ENCODE assay signal across 8 mouse cellular contexts in the genomic region with DNA sequence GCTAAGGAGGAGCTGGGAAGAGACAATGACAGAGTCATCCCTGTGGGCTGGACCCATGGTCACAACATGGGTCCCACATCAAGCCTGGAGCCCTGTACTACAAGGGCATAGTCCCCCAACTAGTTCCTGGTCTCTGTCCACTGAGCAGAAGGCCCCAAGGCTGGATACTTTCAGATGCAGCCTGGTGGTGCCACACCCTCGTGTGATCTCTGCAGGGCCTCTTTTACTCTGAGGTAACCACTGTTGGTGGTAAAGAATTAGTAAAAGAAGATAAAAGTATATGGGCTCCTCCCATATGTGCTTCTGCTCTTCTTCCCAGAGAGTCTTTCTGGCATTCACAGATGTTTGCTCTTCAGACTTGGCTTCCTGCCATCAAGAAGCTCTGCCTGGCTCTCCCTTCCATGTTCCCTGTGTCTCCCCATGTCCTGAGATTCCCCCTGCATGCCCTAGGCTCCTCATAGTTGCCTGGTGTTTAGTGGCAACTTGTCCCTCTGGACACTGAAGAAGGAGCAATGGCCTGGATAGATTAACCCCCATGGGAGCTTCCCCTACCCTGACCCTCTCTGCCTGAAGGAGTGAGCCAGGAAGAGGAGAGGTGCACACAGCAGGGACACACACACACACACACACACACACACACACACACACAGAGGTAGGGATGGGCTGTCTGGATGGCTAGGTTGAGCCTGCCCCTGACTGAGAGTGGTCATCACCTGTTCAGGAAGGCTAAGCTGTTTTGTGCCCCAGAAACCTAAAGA. TPM values are rescaled to one million over a fixed set of nuclear protein-coding genes. Genes with fewer than 3 reads are reported as not detected.
A peak's percentile ranks its signal among the peaks of the same experiment; 100 is the strongest.
DNase-seq lines count a peak whose midpoint lies in the region; ATAC-seq lines count a peak whose summit lies in the region.

No protein-coding gene starts in this region.

- no peak overlapping the region for H3K9ac ChIP-seq in forebrain, embryonic 15.5 days (replicated peaks)
- no peak overlapping the region for H3K9ac ChIP-seq in forebrain, embryonic 12.5 days
- no peak overlapping the region for H3K9ac ChIP-seq in midbrain, embryonic 13.5 days (replicated peaks)
- no peak overlapping the region for H3K9ac ChIP-seq in midbrain, embryonic 15.5 days
- peak overlapping the region; percentile 46; the same call in 1 of the 2 replicates for H3K9ac ChIP-seq in intestine, embryonic 16.5 days (ENCODE audit: low read depth, low read length)

- H3K4me2 ChIP-seq in forebrain, embryonic 15.5 days (replicated peaks), result no peak overlapping the region
- H3K4me2 ChIP-seq in forebrain, embryonic 12.5 days, result no peak overlapping the region
- H3K4me2 ChIP-seq in midbrain, embryonic 13.5 days (replicated peaks), result no peak overlapping the region
- H3K4me2 ChIP-seq in midbrain, embryonic 15.5 days, result no peak overlapping the region
- H3K4me2 ChIP-seq in intestine, embryonic 16.5 days (ENCODE audit: low read depth, low read length), result no peak overlapping the region

- peak; percentile 33; the same call in 1 of the 2 replicates for ATAC-seq in forebrain, embryonic 15.5 days (replicated peaks)
- no peak for ATAC-seq in forebrain, embryonic 12.5 days (ENCODE audit: low FRiP score)
- 0 out of 2 replicates have a peak, but pooled peaks have one; percentile 20 for ATAC-seq in midbrain, embryonic 13.5 days
- ATAC-seq in midbrain, embryonic 15.5 days (replicated peaks), result no peak; the same call in 1 of the 2 replicates
- ATAC-seq in intestine, embryonic 16.5 days, result peak; percentile 83

- no peak overlapping the region for H3K4me3 ChIP-seq in forebrain, embryonic 15.5 days
- no peak overlapping the region for H3K4me3 ChIP-seq in forebrain, embryonic 12.5 days (replicated peaks)
- no peak overlapping the region for H3K4me3 ChIP-seq in midbrain, embryonic 13.5 days (replicated peaks)
- no peak overlapping the region for H3K4me3 ChIP-seq in midbrain, embryonic 15.5 days
- no peak overlapping the region for H3K4me3 ChIP-seq in intestine, embryonic 16.5 days (ENCODE audit: low read length)

- WGBS in forebrain, embryonic 15.5 days, result 32% methylated on average over 1 of the region's 1 CpGs
- 53% methylated on average over 1 of the region's 1 CpGs for WGBS in forebrain, embryonic 12.5 days
- 39% methylated on average over 1 of the region's 1 CpGs for WGBS in midbrain, embryonic 13.5 days
- WGBS in midbrain, embryonic 15.5 days, result 57% methylated on average over 1 of the region's 1 CpGs
- whole genome bisulfite sequencing in intestine, embryonic 16.5 days, result 14% methylated on average over 1 of the region's 1 CpGs

- peak; percentile 75 for DNase-seq in lung, postnatal 36 days
- DNase-seq in cerebellum, adult 8-10 months, result no peak
- no peak for DNase-seq in adrenal gland, adult 2 months

- H3K9me3 ChIP-seq in forebrain, embryonic 15.5 days, result no peaks in the 10 kb centered on the region
- no peaks in the 10 kb centered on the region for H3K9me3 ChIP-seq in forebrain, embryonic 12.5 days
- H3K9me3 ChIP-seq in midbrain, embryonic 13.5 days, result no peaks in the 10 kb centered on the region
- no peaks in the 10 kb centered on the region for H3K9me3 ChIP-seq in midbrain, embryonic 15.5 days
- no peaks in the 10 kb centered on the region for H3K9me3 ChIP-seq in intestine, embryonic 16.5 days (ENCODE audit: control insufficient read depth, low read length)

- H3K36me3 ChIP-seq in forebrain, embryonic 15.5 days, result no peaks in the 10 kb centered on the region
- no peaks in the 10 kb centered on the region for H3K36me3 ChIP-seq in forebrain, embryonic 12.5 days (replicated peaks)
- H3K36me3 ChIP-seq in midbrain, embryonic 13.5 days, result no peaks in the 10 kb centered on the region
- H3K36me3 ChIP-seq in midbrain, embryonic 15.5 days (replicated peaks), result no peaks in the 10 kb centered on the region
- H3K36me3 ChIP-seq in intestine, embryonic 16.5 days (ENCODE audit: control insufficient read depth, insufficient read depth, low read length), result peaks cover 4% of the 10 kb centered on the region

- no peak overlapping the region for H3K27ac ChIP-seq in forebrain, embryonic 15.5 days (replicated peaks)
- no peak overlapping the region for H3K27ac ChIP-seq in forebrain, embryonic 12.5 days
- no peak overlapping the region for H3K27ac ChIP-seq in midbrain, embryonic 13.5 days
- no peak overlapping the region for H3K27ac ChIP-seq in midbrain, embryonic 15.5 days
- peak overlapping the region; percentile 94 for H3K27ac ChIP-seq in intestine, embryonic 16.5 days (ENCODE audit: low read length)

- peaks cover 24% of the 10 kb centered on the region for H3K4me1 ChIP-seq in forebrain, embryonic 15.5 days
- H3K4me1 ChIP-seq in forebrain, embryonic 12.5 days, result no peaks in the 10 kb centered on the region
- 0 out of 2 replicates have a peak, but pooled peaks cover 11% of the 10 kb centered on the region for H3K4me1 ChIP-seq in midbrain, embryonic 13.5 days (replicated peaks)
- peaks cover 4% of the 10 kb centered on the region; the same call in 1 of the 2 replicates for H3K4me1 ChIP-seq in midbrain, embryonic 15.5 days
- peaks cover 33% of the 10 kb centered on the region for H3K4me1 ChIP-seq in intestine, embryonic 16.5 days (ENCODE audit: control insufficient read depth, insufficient read depth, low read length)

- H3K27me3 ChIP-seq in forebrain, embryonic 15.5 days, result no peaks in the 10 kb centered on the region
- H3K27me3 ChIP-seq in forebrain, embryonic 12.5 days, result no peaks in the 10 kb centered on the region
- no peaks in the 10 kb centered on the region for H3K27me3 ChIP-seq in midbrain, embryonic 13.5 days
- H3K27me3 ChIP-seq in midbrain, embryonic 15.5 days (replicated peaks), result no peaks in the 10 kb centered on the region
- no peaks in the 10 kb centered on the region for H3K27me3 ChIP-seq in intestine, embryonic 16.5 days (replicated peaks; ENCODE audit: control insufficient read depth, insufficient read depth, low read length)

RNA-seq across cellular contexts. Expression of gene Pwwp2b, which starts 24.5 kb away (rescaled TPM):
- 5.1 and 5.9 TPM in 2 replicates for polyA plus RNA-seq in forebrain, embryonic 15.5 days (2015; fragmentation: Nextera tagmentation; extraction: Ambion mirVana)
- polyA plus RNA-seq in forebrain, embryonic 12.5 days (2016; fragmentation: Nextera tagmentation; extraction: Ambion mirVana), result 4.0 and 4.8 TPM in 2 replicates
- 3.1 and 4.1 TPM in 2 replicates for polyA plus RNA-seq in midbrain, embryonic 13.5 days (2015; fragmentation: Nextera tagmentation; extraction: Ambion mirVana)
- polyA plus RNA-seq in midbrain, embryonic 15.5 days (2015; fragmentation: Nextera tagmentation; extraction: Ambion mirVana), result 5.2 and 5.3 TPM in 2 replicates
- 24.3 and 26.1 TPM in 2 replicates for polyA plus RNA-seq in intestine, embryonic 16.5 days (2015; fragmentation: Nextera tagmentation; extraction: Ambion mirVana)
- total RNA-seq in adrenal gland, adult 2 months (2021), result 10 to 100 TPM in 1 of 2 experiments, 1 to 10 TPM in 1; 8.9 to 16.1 TPM
- 19.6 and 24.4 TPM in 2 replicates for polyA plus RNA-seq in adrenal gland, adult 2 months (2012; rRNA removed)

RNA-seq across cellular contexts. Expression of gene Stk32c, which starts 59.7 kb away (rescaled TPM):
- 0.93 and 0.98 TPM in 2 replicates for polyA plus RNA-seq in forebrain, embryonic 15.5 days (2015; fragmentation: Nextera tagmentation; extraction: Ambion mirVana)
- polyA plus RNA-seq in forebrain, embryonic 12.5 days (2016; fragmentation: Nextera tagmentation; extraction: Ambion mirVana), result 0.46 and 0.62 TPM in 2 replicates
- 0.49 and 0.79 TPM in 2 replicates for polyA plus RNA-seq in midbrain, embryonic 13.5 days (2015; fragmentation: Nextera tagmentation; extraction: Ambion mirVana)
- 2.3 and 2.4 TPM in 2 replicates for polyA plus RNA-seq in midbrain, embryonic 15.5 days (2015; fragmentation: Nextera tagmentation; extraction: Ambion mirVana)
- 0.10 and 0.15 TPM in 2 replicates for polyA plus RNA-seq in intestine, embryonic 16.5 days (2015; fragmentation: Nextera tagmentation; extraction: Ambion mirVana)
- 1 to 10 TPM; 2.8 to 3.1 TPM for total RNA-seq in adrenal gland, adult 2 months (2021)
- polyA plus RNA-seq in adrenal gland, adult 2 months (2012; rRNA removed), result 3.1 and 7.4 TPM in 2 replicates

Comparison
In these comparisons a context has a peak if more than half of its experiments do, and no peak if none do; other contexts are left out.
1. ATAC-seq: peak in forebrain, embryonic 15.5 days (single experiment), midbrain, embryonic 13.5 days (single experiment) and intestine, embryonic 16.5 days (single experiment); none in forebrain, embryonic 12.5 days (single experiment) and midbrain, embryonic 15.5 days (single experiment).